Mouse (Mus musculus) macrophage (primary cell): ENCODE results near the gene Ptbp3. TPM values are rescaled to one million over a fixed set of nuclear protein-coding genes. Genes with fewer than 3 reads are reported as not detected.
"Not testable (repeated sequence)": the region's sequence is repeated elsewhere in the genome, so short reads cannot be mapped to it uniquely, and the experiment has no call there.

Experiments used
- H3K27ac ChIP-seq: fragments of 350-480 bp; formaldehyde crosslinking; 2 replicates; pipeline ENCODE4 v1.9.0; 2021
- H3K36me3 ChIP-seq: fragments of 350-480 bp; formaldehyde crosslinking; 2 replicates; pipeline ENCODE4 v1.9.0; 2021; ENCODE audit errors: inconsistent target
- H3K4me3 ChIP-seq: fragments of 350-480 bp; formaldehyde crosslinking; 2 replicates; pipeline ENCODE4 v1.9.0; 2021; ENCODE audit errors: inconsistent target
- H3K79me2 ChIP-seq: fragments of 350-480 bp; formaldehyde crosslinking; 2 replicates; pipeline ENCODE4 v1.9.0; 2021; ENCODE audit errors: inconsistent target
- WGBS: methylation state at CpG from one replicate; pipeline ENCODE4 v1.1.7; 2026; ENCODE audit warnings: inconsistent platforms; ENCODE audit not compliant: missing documents; 5-methylcytosine and 5-hydroxymethylcytosine counted together
- polyA plus RNA-seq: library from polyadenylated mRNA; stranded (reverse); fragments of 250-400 nt; gene quantifications from 3 replicates; pipeline ENCODE4 v1.2.4, GENCODE M21; 2018; ENCODE audit warnings: inconsistent platforms
- total RNA-seq, 78 experiments: library from RNA; depleted of rRNA; stranded (reverse); fragments of 250-400 nt; gene quantifications; 1 replicate in 9 of 78; 2 replicates in 24 of 78; 3 replicates in 43 of 78; 4 replicates in 2 of 78; pipeline ENCODE4 v1.2.4; 2018; ENCODE audit warnings: inconsistent platforms in 56 of 78

Ptbp3 gene
- total RNA-seq (2018; cell fraction: chromatin; rRNA removed) = 100 to 1,000 TPM; 141 to 413 (median 246) TPM
- 100 to 1,000 TPM; 170 to 231 (median 203) TPM for total RNA-seq (2018; cell fraction: cytosol; rRNA removed)
- 100 to 1,000 TPM; 155 to 273 (median 205) TPM for total RNA-seq (2018; cell fraction: nucleus; rRNA removed)
- 98.5 to 135 TPM (median 111 TPM) in 3 replicates for polyA plus RNA-seq

DNA sequence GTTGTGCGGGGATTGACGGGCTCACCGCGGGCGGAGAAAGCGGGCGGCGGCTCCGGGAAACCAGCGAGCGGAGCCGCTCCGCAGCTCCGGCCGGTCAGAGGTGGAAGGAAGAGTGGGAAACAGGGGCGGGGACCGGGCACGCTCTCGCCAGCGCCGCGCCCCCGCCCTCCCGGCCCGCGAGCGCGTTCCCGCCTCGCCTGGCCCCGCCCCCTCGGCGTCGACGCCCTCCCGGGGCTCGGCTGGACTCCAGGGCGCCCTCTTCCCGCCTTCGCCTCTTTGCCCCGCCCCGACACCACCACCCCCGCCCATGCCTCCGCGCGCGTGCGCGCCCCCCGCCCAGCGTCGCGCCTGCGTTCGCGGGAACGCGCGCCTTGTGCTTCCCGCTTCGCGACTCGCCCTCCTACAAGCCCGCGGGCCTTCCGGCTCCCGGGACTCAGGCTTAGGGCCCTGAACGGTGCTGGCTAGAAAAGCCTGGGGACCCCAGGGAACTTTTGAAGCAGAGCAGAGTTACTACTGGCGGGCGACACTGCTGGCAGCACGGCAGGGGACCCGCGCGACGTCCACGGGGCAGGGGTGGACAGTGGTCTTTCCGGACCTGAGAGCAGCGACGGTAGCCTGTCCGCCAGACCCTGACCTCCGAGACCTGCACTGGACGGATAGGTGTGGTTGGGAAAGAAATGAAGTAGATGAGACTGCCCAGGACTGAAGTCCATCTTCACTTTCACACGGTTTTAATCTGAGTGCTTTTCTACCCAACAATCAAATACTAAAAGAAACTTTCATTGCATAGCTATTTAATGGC, at the start of gene Ptbp3:
TSS of gene Ptbp3 (minus strand) at position 190 of the 802 bp plus-strand sequence.
- Histone ChIP-seq H3K4me3 (peak within 1 kb of the TSS; percentile 81), H3K79me2 (peaks cover 41% of the 10 kb centered on the region), H3K36me3 (no peaks in the 10 kb centered on the region), H3K27ac (peak within 1 kb of the TSS; percentile 87)
- WGBS = under 1% methylated on average over 58 of the region's 83 CpGs

DNA sequence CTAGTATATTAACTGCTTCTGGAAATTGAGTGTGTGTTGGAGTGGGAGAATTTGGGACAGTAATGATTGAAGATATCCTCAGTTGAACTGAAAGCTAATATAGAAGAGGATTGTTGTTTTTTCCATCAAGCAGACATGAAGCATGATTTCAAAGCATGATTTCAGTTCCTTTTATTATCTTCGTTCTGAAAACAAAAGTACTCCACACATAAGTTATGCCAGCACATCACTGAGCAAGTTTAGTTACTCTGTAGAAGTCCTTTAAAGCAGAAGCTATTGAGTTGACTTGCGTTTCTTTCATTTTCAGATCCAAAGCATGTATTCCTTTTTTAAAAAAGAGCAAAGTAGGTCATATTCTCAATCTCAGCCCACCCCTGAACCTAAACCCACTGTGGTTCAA, 47.4 kb upstream of the Ptbp3 start:
- Histone ChIP-seq H3K36me3 (no peaks in the 10 kb centered on the region), H3K27ac (0 out of 2 replicates have a peak overlapping the region, but pooled peaks have one; percentile 21), H3K4me3 (no peak overlapping the region), H3K79me2 (no peaks in the 10 kb centered on the region)
- 14% methylated on average over 2 of the region's 2 CpGs for WGBS

DNA sequence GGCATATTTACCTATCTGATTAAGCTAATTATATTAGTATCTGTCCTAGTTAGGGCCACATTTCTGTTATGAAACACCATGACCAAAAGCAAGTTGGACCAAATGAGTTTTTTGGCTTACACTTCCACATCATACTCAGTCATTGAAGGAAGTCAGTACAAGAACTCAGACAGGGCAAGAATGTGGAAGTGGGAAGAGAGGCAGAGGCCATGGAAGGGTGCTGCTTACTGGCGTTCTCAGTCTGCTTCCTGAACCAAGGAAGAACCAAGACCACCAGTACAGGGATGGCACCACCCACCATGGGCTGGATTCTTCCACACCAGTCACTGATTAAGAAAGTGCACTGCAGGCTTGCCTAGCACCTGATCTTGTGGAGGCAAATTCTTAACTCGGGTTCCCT, 45.5 kb upstream of the Ptbp3 start:
- WGBS = 36% methylated on average over 2 of the region's 2 CpGs
- Histone ChIP-seq H3K27ac (no peak overlapping the region), H3K36me3 (no peaks in the 10 kb centered on the region), H3K4me3 (no peak overlapping the region), H3K79me2 (no peaks in the 10 kb centered on the region)

DNA sequence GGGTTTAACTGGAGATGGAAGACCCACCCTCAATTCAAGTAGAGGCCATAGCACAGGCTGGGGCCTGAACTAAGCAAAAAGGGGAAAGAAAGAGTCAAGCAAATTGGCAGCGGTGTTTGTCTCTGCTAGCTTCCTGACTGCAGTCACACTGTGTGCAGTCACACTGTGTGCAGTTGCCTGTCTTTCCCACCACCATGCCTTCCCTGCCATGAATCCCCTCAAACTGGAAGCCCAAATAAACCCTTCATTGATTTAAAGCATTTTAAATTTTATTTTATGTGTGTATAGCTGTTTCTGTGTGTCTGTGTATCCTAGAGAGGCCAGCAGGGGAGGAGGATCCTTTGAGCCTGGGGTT, 38.7 kb upstream of the Ptbp3 start:
- H3K36me3 ChIP-seq = no peaks in the 10 kb centered on the region
- 100% methylated on average over 1 of the region's 1 CpGs for WGBS
- H3K4me3 ChIP-seq = no peak overlapping the region
- no peaks in the 10 kb centered on the region for H3K79me2 ChIP-seq
- H3K27ac ChIP-seq = no peak overlapping the region

DNA sequence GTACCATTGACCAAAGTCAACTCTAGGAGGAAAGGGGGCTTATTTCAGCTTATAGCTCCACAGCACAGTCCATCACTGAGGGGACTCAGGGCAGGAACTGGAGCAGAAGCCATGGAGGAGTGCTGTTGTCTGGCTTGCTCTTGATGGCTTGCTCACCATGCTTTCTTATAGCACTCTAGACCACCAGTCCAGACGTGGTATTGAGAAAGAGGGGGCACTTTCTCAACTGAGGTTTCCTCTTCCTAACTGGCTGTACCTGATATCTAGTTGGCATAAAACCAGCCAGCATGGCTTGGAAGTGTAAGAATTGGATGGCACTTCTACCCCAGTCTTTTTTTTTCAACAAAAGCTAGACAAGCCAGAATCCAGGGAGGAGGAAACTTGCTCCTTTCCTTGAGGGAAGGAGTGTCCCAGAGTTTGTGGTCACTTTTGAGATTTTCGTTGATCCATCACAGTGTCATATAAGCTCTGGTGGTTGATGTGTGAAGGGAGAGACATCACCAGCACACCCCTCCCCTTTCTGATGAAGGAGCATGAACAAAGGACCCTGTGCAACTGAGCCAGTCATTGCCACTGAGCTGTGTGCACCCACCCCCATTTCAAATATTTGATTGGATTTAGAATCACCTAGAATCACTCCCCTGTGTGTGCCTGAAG, 38.2 kb upstream of the Ptbp3 start:
- H3K79me2 ChIP-seq = no peaks in the 10 kb centered on the region
- H3K4me3 ChIP-seq = no peak overlapping the region
- no peaks in the 10 kb centered on the region for H3K36me3 ChIP-seq
- H3K27ac ChIP-seq = no peak overlapping the region
- WGBS = 70% methylated on average over 2 of the region's 2 CpGs

DNA sequence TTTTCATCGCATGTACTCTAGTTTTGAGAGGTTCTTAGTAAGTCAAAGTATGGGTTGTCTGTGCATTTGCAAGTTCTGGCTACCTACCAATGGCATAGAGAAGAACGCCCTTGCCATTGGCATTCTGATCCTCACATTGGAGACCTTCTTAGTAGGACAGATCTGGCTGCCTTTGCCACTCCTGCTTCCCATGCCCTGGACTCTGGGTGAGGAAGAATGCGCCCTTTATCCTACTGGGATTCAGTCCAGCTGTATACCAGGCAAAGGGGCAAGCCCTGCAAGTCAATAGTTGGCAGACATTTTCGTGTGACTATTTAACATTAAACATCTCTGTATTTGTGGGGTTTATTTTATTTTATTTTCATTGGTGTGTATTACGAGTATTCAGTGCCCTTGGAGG, 35.9 kb upstream of the Ptbp3 start:
- WGBS = 87% methylated on average over 5 of the region's 5 CpGs
- Histone ChIP-seq H3K36me3 (no peaks in the 10 kb centered on the region), H3K4me3 (no peak overlapping the region), H3K79me2 (no peaks in the 10 kb centered on the region), H3K27ac (no peak overlapping the region)

DNA sequence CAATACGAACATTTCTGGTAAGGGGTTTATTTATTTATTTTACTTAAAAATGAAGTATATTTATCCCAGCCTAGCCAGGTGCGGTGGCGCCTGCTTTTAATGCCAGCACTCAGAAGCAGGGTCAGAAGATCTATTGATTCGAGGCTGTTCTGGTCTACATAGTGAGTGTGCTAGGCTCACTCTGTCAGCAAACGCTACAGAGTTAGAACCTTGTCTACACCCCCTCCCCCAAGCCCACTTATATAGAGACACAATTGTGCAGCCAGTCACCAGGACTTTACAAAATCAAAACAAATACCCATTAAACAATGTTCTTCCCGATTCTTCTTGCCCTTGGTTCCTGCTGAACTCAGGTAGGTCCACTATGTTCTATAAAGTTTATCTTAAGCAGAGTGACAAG, 33.0 kb upstream of the Ptbp3 start:
- H3K4me3 ChIP-seq = peak overlapping the region; percentile 85
- no peaks in the 10 kb centered on the region for H3K36me3 ChIP-seq
- 32% methylated on average over 6 of the region's 6 CpGs for WGBS
- no peak overlapping the region for H3K27ac ChIP-seq
- H3K79me2 ChIP-seq = no peaks in the 10 kb centered on the region

DNA sequence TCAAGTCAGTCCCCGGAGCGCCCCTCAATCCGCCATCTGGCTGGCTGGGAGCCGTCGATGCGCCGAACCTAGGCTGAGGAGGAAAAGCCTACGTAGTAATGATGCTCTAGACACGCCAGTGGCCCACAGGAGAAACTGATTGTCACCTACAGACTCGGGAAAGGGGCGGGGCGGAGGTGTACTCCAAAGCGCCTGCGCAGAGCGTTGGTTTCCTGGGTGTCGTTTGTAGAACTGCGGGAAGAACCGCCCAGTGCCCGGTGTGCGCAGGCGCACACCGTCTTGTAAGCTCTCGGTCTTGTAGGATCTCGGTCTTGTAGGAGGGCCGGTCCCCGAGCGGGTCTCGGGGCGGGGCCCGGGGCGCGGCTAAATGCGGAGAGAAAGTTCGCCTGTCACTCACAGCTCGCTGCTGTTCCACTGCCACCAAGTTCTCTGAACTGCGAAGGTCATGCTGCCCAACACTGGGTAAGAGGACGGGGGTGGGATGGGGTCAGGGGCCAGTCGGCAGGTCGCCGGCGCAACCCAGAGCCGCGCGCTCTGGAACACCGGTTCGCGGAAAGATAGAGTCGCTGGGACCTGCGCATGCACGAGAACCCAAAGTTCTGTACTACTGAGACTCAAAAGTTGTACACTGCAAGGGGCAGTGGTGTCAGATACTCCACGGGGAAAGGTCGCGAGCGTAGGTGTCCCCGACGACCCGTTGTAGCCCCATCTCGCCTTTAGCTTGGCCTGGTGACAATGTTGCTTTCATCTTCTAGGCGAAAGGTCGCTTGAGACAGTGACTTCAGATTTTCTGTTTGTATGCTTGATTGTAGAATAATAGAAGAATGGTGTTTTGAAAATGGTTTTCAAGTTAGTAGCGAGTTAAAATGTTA, 32.4 kb upstream of the Ptbp3 start, which contains the start of gene Hsdl2:
TSS of gene Hsdl2 (plus strand) at position 250 of the 872 bp plus-strand sequence.
- Histone ChIP-seq H3K36me3 (no peaks in the 10 kb centered on the region), H3K4me3 (peak within 1 kb of the TSS; percentile 85), H3K79me2 (no peaks in the 10 kb centered on the region), H3K27ac (peak within 1 kb of the TSS; percentile 62)
- 1% methylated on average over 54 of the region's 61 CpGs for WGBS

DNA sequence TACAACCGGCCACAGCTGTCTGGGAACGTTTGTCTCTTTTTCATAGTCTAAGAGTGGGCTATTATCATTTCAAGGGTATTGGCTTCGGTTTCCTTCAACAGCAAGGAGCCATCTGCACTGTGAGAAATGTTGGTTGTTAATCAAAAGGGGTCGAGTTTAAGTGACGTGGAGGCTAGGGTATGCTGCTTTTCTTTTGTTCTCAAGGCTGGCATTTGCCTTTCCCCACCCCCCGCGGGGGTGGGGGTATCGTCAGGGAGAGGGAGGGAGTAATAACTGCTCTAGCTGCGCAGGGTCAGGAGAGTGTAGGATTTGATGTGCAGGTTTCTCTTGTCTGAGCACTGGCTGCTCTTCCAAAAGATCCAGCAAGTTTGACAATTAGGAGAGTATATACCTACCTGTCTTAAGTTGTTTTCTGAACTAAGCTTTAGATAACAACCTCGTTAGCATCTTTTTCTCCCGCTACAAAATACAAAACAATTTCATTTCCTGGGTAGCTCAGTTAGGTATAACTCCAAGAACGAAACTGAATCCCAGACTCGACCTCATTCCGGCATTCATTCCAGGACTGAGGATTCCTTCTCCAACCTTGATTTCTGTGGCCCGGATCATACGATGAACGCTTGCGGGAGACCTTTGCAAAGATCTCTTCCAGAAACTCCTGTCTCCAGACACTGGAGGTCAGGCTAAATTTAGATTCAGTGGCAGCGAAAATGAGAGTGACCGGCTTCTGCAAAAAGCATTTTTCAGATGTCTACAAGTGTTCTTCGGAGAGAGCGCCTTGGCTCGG, 31.5 kb upstream of the Ptbp3 start:
- Histone ChIP-seq H3K4me3 (peak overlapping the region; percentile 85), H3K36me3 (no peaks in the 10 kb centered on the region), H3K79me2 (no peaks in the 10 kb centered on the region), H3K27ac (peak overlapping the region; percentile 62)
- 3% methylated on average over 23 of the region's 23 CpGs for WGBS

DNA sequence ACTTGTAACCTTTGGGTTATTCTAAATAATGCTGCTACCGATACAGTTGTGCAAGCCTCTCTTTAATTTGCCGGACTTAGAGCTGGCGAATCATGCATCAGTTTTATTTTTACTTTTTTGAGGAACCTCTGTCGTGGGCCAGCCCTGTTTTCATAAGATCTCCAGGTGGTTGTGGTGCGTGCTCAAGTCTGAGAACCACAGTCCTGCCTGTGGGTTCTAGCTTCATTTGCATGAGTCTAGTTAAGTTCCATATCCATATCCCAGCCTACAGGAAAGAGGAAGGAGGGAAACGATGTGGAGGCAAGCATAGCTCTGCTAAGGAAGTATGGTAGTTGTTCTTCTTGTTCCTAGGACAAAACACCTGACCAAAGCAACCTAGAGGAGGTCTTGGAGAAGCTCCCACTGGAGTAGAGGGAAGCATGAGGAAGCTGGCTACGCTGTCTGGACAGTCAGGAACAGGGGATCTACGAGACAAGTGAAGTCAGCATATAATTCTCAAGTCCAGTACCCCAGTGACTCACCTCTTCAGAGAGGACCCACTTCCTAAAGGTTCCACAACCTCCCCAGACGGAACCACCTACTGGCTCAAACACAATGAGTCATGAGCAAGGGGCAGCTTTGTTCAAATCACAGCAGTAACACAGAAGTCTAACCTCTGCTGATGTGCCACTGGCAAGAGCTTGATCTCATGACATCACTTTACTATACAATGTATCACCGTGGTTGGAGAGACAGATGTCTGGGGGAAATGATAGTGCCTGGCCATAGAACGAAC, 26.2 kb upstream of the Ptbp3 start:
- no peaks in the 10 kb centered on the region for H3K79me2 ChIP-seq
- no peak overlapping the region for H3K27ac ChIP-seq
- WGBS = 27% methylated on average over 11 of the region's 11 CpGs
- no peaks in the 10 kb centered on the region for H3K36me3 ChIP-seq
- no peak overlapping the region for H3K4me3 ChIP-seq

DNA sequence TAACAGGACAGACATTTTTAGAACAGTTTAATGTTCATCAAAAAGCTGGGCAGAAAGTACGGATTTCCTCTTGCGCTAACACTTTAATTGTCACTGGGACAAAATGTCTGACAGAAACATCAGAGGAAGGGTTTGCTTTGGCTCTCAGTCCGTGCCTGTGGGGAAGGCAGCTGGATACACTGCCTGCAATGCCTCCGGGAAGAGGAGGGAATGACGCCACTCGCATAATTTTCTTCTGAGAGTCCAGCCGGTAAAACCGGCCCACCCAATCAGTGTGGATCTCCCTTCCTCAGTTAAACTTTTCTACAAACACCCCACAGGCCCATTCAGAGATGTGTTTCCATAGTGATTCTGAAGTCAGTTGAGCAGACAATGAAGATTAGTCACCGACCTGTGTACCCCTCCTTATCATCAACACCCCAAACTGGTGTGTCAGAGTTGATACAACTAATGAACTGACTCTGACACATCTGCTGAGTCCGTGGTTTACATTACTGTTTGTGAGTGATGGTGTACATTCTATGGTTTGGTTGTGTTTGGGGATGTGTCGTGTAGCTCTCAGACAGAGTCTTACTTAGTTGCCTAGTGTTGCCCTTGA, 23.5 kb upstream of the Ptbp3 start:
- no peaks in the 10 kb centered on the region for H3K36me3 ChIP-seq
- 94% methylated on average over 8 of the region's 11 CpGs for WGBS
- no peak overlapping the region for H3K4me3 ChIP-seq
- no peaks in the 10 kb centered on the region for H3K79me2 ChIP-seq
- no peak overlapping the region for H3K27ac ChIP-seq

DNA sequence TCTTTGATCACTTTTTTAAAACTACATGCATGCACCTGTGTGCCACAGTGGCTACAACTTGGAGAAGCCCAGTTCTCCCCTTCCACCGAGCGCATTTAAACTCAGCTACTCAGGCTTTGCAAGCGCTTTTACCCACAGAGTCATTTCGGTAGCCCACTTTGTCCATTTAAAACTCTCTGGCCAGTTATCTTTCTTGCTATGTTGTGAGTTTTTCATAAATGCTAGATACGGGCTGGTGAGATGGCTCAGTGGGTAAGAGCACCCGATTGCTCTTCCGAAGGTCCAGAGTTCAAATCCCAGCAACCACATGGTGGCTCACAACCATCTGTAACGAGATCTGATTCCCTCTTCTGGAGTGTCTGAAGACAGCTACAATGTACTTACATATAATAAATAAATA, 21.4 kb upstream of the Ptbp3 start:
- not testable (repeated sequence) for H3K4me3 ChIP-seq, H3K36me3 ChIP-seq, H3K27ac ChIP-seq, H3K79me2 ChIP-seq
- 96% methylated on average over 6 of the region's 8 CpGs for WGBS

DNA sequence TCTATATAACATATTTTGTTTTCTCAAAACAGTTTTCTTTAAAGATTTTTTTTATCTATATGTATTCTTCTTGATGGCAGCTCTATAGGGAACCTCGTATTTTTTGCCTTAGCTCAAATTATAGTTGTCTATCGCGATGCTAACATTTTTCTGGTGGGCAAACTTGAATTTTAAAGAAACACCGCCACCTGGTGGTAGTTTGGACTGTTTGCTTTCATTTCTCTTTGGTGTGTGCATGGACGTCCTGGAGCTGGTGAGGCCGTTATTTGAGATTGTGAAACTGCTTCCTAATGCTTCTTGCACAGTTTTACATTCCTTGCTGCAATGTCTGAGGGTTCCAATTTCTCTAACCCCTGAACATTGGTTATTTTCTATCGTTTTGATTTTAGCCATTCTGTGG, 20.4 kb upstream of the Ptbp3 start:
- H3K27ac ChIP-seq = peak overlapping the region; percentile 27
- no peaks in the 10 kb centered on the region for H3K36me3 ChIP-seq
- H3K79me2 ChIP-seq = no peaks in the 10 kb centered on the region
- H3K4me3 ChIP-seq = no peak overlapping the region
- 1% methylated on average over 7 of the region's 7 CpGs for WGBS
